Mouse (Mus musculus) liver, adult 2 months (tissue): ENCODE data around the gene Tmem184a.

Experiments
- CTCF ChIP-seq: fragments of 200-500 bp; IDR thresholded peaks from 2 replicates; pipeline ENCODE4 v1.5.1; 2011; ENCODE audit warnings: low read depth, low read length, control low read depth
- POLR2A ChIP-seq: fragments of 200-500 bp; IDR thresholded peaks from 2 replicates; pipeline ENCODE4 v1.6.1; 2011; ENCODE audit warnings: low read length, control low read depth; ENCODE audit not compliant: insufficient read depth; ENCODE audit errors: extremely low read depth

- TF ChIP-seq CTCF, result no peak
- TF ChIP-seq POLR2A, result no peak
Observed at GRCm38 (mm10) chr5:139805924-139806323, 13.8 kb downstream of the Tmem184a start.
